In genomic region chr12:69190522-69190921, GRCm38 (mm10) we compare ENCODE assay signal across 10 mouse cellular contexts. TPM values are rescaled to one million over a fixed set of nuclear protein-coding genes. Genes with fewer than 3 reads are reported as not detected.
A peak's percentile ranks its signal among the peaks of the same experiment; 100 is the strongest.
DNase-seq lines count a peak whose midpoint lies in the region; ATAC-seq and TF ChIP-seq lines count a peak whose summit lies in the region.
"Had no signal": no experiment of that assay in that cellular context is flagged by ENCODE, and none has a peak within 500 bp of the region (broad histone marks: within the 10 kb centered on the region; RNA-seq: fewer than 3 reads in every experiment).

No protein-coding gene starts in this region.

- H3K9ac ChIP-seq in kidney, postnatal 0 days (ENCODE audit: low read depth, low read length): no peak overlapping the region
- H3K9ac ChIP-seq: intestine, embryonic 15.5 days; midbrain, embryonic 12.5 days had no signal

- no peaks in the 10 kb centered on the region for H3K9me3 ChIP-seq in kidney, postnatal 0 days (replicated peaks; ENCODE audit: low read length)
- H3K9me3 ChIP-seq: intestine, embryonic 15.5 days; midbrain, embryonic 12.5 days had no signal

- no peak overlapping the region for H3K4me3 ChIP-seq in kidney, postnatal 0 days (replicated peaks; ENCODE audit: low read depth, low read length)
- H3K4me3 ChIP-seq: intestine, embryonic 15.5 days; midbrain, embryonic 12.5 days had no signal

- peak; percentile 46 for DNase-seq in kidney, postnatal 0 days (ENCODE audit: low spot score)
- no peak for DNase-seq in kidney, postnatal 14 days
- DNase-seq in thymus, postnatal 4 days: peak; percentile 48
- no peak for DNase-seq in thymus, adult 18-20 months
- no peak for DNase-seq in right cerebral cortex, postnatal 10 days (ENCODE audit: low spot score in 2 of 2)
- DNase-seq in kidney, postnatal 25 days: no peak

- 0 out of 2 replicates have a peak, but pooled peaks cover 8% of the 10 kb centered on the region for H3K36me3 ChIP-seq in kidney, postnatal 0 days (ENCODE audit: insufficient read depth, low read length)

- H3K27ac ChIP-seq in kidney, postnatal 0 days: no peak overlapping the region
- H3K27ac ChIP-seq: intestine, embryonic 15.5 days; midbrain, embryonic 12.5 days had no signal

- ATAC-seq in kidney, postnatal 0 days (replicated peaks; ENCODE audit: low FRiP score, low read depth): 0 out of 2 replicates have a peak, but pooled peaks have one; percentile 49
- ATAC-seq in erythroblast, adult 5-6 weeks (replicated peaks; ENCODE audit: low FRiP score, poor library complexity, severe bottlenecking): peak; percentile 70; the same call in 1 of the 2 replicates
- ATAC-seq: intestine, embryonic 15.5 days had no signal

- H3K27me3 ChIP-seq in kidney, postnatal 0 days (ENCODE audit: insufficient read depth, low read length): no peaks in the 10 kb centered on the region
- H3K27me3 ChIP-seq: intestine, embryonic 15.5 days; midbrain, embryonic 12.5 days had no signal

- H3K4me1 ChIP-seq in kidney, postnatal 0 days (replicated peaks; ENCODE audit: insufficient read depth, low read length): peaks cover 3% of the 10 kb centered on the region; the same call in 1 of the 2 replicates

- no peak overlapping the region for H3K4me2 ChIP-seq in kidney, postnatal 0 days (ENCODE audit: low read length)
- H3K4me2 ChIP-seq: intestine, embryonic 15.5 days; midbrain, embryonic 12.5 days had no signal

- TF ChIP-seq CTCF in kidney, postnatal 0 days (IDR thresholded peaks at IDR 0.05; ENCODE audit: low read depth): peak; percentile 66

- WGBS in kidney, postnatal 0 days: 100% methylated on average over 1 of the region's 1 CpGs

RNA-seq across cellular contexts. Expression of gene Gm49383, which starts 6.4 kb away (rescaled TPM):
- polyA plus RNA-seq in kidney, postnatal 0 days (2015; fragmentation: Nextera tagmentation; extraction: Ambion mirVana): 15.2 and 19.8 TPM in 2 replicates
- not detected in 2 replicates for total RNA-seq in erythroblast, adult 5-6 weeks (2015; ENCODE audit: low replicate concordance)
- total RNA-seq in erythroblast, adult 5-6 weeks (2017; ENCODE audit: low replicate concordance): 8.1 and 14.4 TPM in 2 replicates

RNA-seq across cellular contexts. Expression of gene Mgat2, which starts 6.6 kb away (rescaled TPM):
- polyA plus RNA-seq in kidney, postnatal 0 days (2015; fragmentation: Nextera tagmentation; extraction: Ambion mirVana): 70.0 and 81.5 TPM in 2 replicates
- 30.4 and 34.7 TPM in 2 replicates for total RNA-seq in erythroblast, adult 5-6 weeks (2015; ENCODE audit: low replicate concordance)
- total RNA-seq in erythroblast, adult 5-6 weeks (2017; ENCODE audit: low replicate concordance): 21.2 and 23.1 TPM in 2 replicates

RNA-seq across cellular contexts. Expression of gene Rpl36al, which starts 6.6 kb away (rescaled TPM):
- polyA plus RNA-seq in kidney, postnatal 0 days (2015; fragmentation: Nextera tagmentation; extraction: Ambion mirVana): 734 and 768 TPM in 2 replicates
- 207 and 213 TPM in 2 replicates for total RNA-seq in erythroblast, adult 5-6 weeks (2015; ENCODE audit: low replicate concordance)
- 166 and 173 TPM in 2 replicates for total RNA-seq in erythroblast, adult 5-6 weeks (2017; ENCODE audit: low replicate concordance)

RNA-seq across cellular contexts. Expression of gene Dnaaf2, which starts 7.7 kb away (rescaled TPM):
- polyA plus RNA-seq in kidney, postnatal 0 days (2015; fragmentation: Nextera tagmentation; extraction: Ambion mirVana): 7.4 and 7.5 TPM in 2 replicates
- 0.19 and 1.0 TPM in 2 replicates for total RNA-seq in erythroblast, adult 5-6 weeks (2015; ENCODE audit: low replicate concordance)
- 0.84 and 2.9 TPM in 2 replicates for total RNA-seq in erythroblast, adult 5-6 weeks (2017; ENCODE audit: low replicate concordance)

RNA-seq across cellular contexts. Expression of gene Gm49384, which starts 13.5 kb away (rescaled TPM):
- 17.1 and 19.2 TPM in 2 replicates for polyA plus RNA-seq in kidney, postnatal 0 days (2015; fragmentation: Nextera tagmentation; extraction: Ambion mirVana)
- total RNA-seq in erythroblast, adult 5-6 weeks (2015; ENCODE audit: low replicate concordance): 3.1 and 4.6 TPM in 2 replicates
- total RNA-seq in erythroblast, adult 5-6 weeks (2017; ENCODE audit: low replicate concordance): 7.0 and 8.5 TPM in 2 replicates
- polyA plus RNA-seq: gonadal fat pad, adult 2 months had no signal

Comparison
In these comparisons a context has a peak if more than half of its experiments do, and no peak if none do; other contexts are left out.
1. DNase-seq: peak in kidney, postnatal 0 days (single experiment) and thymus, postnatal 4 days (single experiment); none in kidney, postnatal 14 days (single experiment), thymus, adult 18-20 months (0 of 2), right cerebral cortex, postnatal 10 days (0 of 2) and kidney, postnatal 25 days (0 of 2).